Mouse (Mus musculus) hematopoietic stem cell, adult 5-6 weeks (primary cell): ENCODE data around the gene Osbpl9. TPM values are rescaled to one million over a fixed set of nuclear protein-coding genes. Genes with fewer than 3 reads are reported as not detected.

Experiments
- ATAC-seq, 2 experiments: fragments of 125-278 bp in 1 of 2; replicated peaks in 1 of 2; 2 replicates each; pipeline ENCODE4 v1.8.0; 2016 to 2017; ENCODE audit warnings: inconsistent platforms in 2 of 2, mild to moderate bottlenecking in 2 of 2, moderate number of reproducible peaks in 2 of 2, low read depth in 1 of 2, moderate TSS enrichment in 1 of 2; ENCODE audit not compliant: low FRiP score in 2 of 2, poor library complexity in 2 of 2, severe bottlenecking in 2 of 2, insufficient read depth in 1 of 2, low TSS enrichment in 1 of 2
- total RNA-seq: library from RNA; stranded (forward); fragments of 172-1452, 232-1000 nt; gene quantifications from 2 replicates; pipeline ENCODE4 v1.2.3, GENCODE M21; 2017

The Osbpl9 gene
- total RNA-seq, 1 experiment from 2014 or later = 124 TPM

DNA sequence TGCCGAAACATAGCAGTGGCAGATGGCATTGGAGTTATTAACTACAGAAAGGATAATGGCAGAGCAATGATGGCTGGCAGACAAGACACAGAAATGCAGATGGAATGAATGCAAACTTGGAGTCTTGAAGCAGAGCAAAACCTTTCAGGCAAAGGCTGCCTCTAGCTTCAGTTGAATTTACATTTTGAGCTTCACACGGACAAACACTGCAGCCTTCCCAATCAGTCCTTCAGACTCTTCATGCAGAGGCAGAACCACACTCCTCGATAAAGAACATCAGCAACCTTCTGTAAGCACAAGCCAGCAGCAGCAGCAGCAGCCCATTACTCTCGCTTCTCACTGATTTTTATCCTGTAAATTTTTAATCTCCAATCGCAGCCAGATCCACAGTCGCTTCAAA, 46.0 kb downstream of the Osbpl9 start:
- no peak for ATAC-seq

DNA sequence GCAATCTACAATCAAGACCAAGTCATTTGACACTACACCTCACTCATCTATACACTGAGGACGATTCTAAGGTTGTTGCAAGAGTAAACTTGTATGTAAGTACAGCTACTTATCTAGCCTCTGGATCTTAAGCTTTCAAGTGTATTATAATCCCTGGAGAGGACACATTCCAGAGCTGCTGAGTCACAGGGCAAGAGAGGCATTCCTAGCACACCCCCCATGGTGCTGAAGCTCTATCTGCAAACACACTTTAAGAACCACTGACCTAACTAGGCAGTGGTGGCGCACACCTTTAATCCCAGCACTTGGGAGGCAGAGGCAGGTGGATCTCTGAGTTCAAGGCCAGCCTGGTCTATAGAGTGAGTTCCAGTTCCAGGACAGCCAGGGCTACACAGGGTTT, 51.9 kb downstream of the Osbpl9 start:
- no peak for ATAC-seq

DNA sequence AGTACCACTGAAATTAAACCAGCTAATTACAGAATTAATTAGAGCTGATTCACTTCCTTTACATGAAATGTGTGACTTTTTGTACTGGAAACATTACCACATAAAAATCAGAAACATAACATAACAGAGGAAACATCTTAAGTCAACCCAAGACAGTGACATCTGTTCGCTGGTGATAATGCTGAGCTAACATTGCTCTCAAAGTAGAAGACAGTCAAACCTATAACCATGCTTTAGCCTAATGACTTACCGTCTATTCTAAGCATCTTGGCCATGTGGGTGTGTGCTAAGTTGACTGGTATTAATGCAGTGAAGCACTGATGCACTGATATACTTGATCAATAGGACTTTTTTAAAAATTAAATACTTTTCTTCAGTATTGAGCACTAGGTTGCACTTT, 52.7 kb downstream of the Osbpl9 start:
- ATAC-seq = no peak

- ATAC-seq = peak; percentile 50 to 66; a peak in 3 of 4 replicates
Measured at GRCm38 (mm10) chr4:109147278-109148038, 54.6 kb downstream of the Osbpl9 start.

DNA sequence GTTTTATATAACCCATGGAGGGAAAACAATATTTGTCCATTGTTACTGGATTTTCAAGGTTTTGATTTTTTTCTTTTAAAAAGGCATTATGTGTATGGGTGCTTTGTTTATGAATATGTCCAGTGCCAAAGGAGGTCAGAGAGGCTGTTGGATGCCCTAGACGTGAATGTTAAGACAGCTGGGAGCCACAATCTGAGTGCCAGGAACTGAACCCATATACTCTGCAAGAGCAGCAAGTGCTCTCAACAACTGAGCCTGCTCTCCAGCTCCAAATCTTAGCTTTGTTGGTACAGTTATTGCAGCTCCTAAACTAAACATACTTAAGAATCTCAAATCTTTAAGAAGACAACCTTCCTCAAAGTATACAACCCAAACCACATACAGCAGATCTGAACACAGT, 59.0 kb downstream of the Osbpl9 start:
- ATAC-seq = no peak

GRCm38 (mm10) chr4:109138551-109138950, 63.5 kb downstream of the Osbpl9 start:
- no peak for ATAC-seq

DNA sequence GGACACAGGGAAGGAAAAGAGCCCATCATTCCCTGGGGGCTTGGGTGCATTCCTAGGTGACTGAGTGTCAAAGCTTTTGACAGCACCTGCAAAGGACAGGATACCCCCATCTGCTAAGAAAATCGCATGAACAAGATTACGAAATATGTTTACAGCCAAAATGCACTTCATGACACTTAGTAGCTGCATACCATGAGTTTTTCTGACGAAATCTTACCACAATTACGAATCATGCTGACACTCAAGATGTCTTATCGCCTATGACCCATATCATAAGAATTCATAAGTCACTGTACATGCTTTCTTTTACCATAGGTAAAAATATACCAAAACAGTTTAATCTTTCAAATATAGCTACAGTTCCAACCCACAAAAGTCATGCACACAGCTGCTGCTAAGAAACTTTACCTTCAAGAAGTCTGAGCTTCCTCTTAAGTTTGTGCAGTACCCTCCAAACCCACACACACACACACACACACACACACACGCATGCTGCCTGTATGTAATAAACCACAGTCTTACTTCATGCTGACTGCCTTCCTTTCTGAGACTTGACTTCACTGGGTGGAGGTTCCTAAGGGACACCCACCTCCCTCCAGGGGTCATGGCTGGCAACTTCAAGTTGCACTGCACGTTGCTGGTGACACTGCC, 65.5 kb downstream of the Osbpl9 start:
- peak; percentile 97 to 98 for ATAC-seq

GRCm38 (mm10) chr4:109134955-109135354, 67.1 kb downstream of the Osbpl9 start:
- ATAC-seq = no peak

DNA sequence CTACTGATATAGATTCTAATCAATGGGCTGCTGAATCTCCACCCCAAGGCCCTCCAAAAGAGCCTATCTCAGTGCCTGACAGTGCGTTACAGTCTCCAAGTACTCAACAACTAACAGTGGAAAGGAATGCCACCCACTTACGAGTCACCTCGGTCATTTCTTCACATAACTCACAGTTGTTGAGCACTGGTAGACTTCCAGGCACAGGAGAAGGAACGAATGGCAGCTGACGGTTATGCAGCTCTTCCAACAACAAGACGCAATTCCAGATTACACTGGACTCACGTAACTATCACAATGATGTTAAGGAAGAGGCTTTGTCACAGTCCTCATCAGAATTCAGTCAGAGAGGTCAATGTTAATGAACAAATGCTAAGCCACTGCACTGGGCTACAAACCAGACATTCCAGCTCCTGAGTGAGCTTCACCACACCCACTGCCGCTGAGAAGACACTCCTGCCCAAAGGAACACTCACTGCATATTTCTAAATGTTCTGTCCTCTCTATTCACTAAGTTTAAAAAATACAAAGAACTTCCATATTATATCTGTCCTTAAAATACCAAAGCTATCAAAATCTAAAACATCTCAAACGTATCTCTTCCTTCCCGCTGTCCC, 70.7 kb downstream of the Osbpl9 start:
- no peak for ATAC-seq

- ATAC-seq = no peak
Measured at GRCm38 (mm10) chr4:109128971-109129370, 73.1 kb downstream of the Osbpl9 start.

- no peak for ATAC-seq
Measured at GRCm38 (mm10) chr4:109128017-109128416, 74.1 kb downstream of the Osbpl9 start.

DNA sequence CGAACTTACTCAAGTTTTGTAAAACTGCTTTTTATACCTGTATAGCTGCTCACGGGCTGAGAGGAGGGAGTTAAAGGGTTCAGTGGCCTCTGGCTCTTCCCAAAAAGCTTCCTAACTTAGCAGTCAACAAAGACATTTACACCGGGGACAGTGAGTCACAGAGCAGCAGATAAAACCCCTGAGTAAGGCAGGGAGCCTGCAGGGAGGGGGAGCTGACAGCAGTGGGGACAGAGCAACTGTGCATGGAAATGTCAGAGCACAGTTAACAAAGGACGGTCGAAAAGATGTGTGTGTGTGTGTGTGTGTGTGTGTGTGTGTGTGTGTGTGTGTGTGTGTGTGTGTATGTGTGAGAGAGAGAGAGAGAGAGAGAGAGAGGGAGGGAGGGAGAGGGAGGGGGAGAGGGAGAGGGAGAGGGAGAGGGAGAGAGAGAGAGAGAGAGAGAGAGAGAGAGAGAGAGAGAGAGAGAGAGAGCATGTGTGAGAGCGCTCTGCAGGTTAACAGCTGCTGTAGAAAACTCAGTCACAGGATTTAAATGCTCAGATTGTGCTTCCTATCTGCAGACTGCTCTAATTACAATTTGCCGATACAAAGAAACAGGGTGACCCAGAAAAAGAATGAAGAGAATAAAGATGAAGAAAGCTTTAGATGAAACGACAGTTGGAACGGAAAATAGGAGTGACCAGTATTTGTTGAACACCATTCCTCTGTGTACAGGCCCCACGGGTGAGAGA, 75.1 kb downstream of the Osbpl9 start:
- ATAC-seq = no peak

GRCm38 (mm10) chr4:109125746-109126425, 76.2 kb downstream of the Osbpl9 start:
- no peak for ATAC-seq

GRCm38 (mm10) chr4:109122830-109123555, 79.1 kb downstream of the Osbpl9 start:
- peak in 1 of 2 experiments; percentile 48; a peak in 1 of 4 replicates for ATAC-seq

- no peak for ATAC-seq
Measured at GRCm38 (mm10) chr4:109120735-109121134, 81.3 kb downstream of the Osbpl9 start.

DNA sequence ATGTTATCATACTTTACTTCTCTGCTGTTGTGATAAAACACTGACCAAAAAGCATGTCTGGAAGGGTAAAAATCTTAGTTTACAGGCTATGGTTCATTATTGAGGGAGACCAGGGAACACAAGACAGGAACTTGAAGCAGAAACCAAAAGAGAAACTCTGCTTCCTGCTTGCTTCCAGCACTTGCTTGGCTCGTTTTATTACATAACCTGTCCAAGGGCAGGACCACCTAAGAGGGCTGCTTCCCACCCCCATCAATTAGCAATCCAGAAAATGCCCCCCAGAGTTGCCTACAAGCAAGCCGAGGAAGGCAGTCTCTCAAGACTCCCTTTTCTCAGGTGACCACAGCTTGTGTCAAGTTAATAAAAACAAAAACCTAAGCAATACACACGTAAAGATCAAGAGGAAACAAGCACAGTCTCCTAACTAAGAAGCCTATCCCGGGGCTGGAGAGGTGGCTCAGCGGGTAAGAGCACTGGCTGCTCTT, 82.4 kb downstream of the Osbpl9 start:
- peak in 1 of 2 experiments; percentile 26; a peak in 2 of 4 replicates for ATAC-seq

DNA sequence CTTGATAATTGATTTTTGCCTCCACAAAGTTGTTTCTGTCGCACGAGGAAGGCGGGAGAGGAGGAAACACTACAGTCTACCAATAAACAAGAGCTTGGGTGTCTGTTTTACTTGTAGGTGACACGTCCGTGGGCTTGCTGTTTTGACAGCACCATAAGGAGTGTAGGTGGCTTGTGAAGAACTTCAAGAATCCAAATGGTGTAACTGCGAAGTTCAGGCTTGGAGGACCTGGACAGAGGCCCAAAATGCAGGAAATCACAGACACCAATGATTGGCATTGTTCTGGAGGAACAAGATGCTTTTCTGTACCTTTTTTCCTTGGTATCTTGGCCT, 83.8 kb downstream of the Osbpl9 start:
- ATAC-seq = peak in 1 of 2 experiments; percentile 7; a peak in 2 of 4 replicates
